Mouse (Mus musculus) frontal cortex, postnatal 25 days (tissue): ENCODE measurements around the gene Ccdc155.

Experiments
- DNase-seq, 2 experiments: peaks; one replicate each; pipeline ENCODE4 v3.0.0; 2022; ENCODE audit warnings: low spot score in 2 of 2

Ccdc155 gene

DNA sequence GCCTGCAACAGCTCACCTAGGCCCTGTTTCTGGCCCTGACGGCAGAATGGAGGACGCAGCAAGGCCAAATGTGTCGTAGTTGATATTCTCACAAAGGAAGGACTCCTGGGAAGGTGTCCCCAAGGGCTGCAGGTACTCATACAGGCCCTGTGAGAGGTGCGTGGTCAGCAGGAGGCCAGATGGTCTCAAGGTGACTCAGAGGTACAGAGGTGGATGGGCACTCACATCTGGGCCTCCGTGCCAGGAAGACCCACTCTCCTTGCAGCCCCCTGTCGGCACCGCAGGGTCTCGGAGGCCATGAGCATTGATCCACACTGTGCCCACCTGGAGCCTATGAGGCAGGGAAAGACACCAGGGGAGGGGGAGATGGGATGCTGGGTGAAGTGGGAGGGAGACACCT is 59.2 kb downstream of the Ccdc155 start:
- no peak for DNase-seq

DNA sequence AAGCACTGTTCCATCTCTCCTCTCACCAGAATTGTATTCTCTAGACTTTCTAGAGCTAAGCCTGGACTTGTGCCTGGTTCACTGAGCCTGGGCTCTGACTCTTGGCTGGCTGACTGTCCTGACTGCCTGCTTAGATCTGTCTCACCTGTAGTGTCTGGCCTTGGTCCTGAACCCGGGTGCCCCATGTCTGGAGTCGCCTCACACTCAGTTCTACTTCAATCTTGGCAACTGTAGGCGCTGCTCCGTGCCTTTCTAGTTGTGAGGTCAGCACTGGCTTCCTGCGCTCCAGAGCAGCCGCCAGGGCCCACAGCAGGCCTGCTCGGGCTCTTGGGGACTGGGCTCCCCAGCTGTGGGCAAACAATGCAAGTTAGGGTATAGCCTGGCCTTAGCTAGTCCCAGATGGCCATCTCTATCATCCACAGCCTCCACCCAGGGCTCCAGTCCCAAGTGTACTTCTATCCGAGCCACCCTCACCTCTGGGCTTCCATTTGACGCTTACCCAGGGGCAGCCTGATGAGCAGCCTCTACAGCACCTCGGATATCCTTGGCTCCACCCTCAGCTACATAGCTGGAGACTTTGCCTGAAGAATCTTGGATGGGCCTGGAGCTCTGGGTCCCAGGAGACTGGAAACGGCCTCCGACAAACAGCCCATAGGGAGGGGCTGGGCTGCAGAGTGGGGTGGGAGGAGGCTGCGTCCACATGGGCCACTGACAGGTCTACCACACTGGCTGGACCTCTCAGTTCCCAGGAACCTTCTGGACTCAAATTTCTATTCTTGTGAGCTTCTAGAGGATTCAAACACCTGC is 60.1 kb downstream of the Ccdc155 start:
- no peak for DNase-seq

DNA sequence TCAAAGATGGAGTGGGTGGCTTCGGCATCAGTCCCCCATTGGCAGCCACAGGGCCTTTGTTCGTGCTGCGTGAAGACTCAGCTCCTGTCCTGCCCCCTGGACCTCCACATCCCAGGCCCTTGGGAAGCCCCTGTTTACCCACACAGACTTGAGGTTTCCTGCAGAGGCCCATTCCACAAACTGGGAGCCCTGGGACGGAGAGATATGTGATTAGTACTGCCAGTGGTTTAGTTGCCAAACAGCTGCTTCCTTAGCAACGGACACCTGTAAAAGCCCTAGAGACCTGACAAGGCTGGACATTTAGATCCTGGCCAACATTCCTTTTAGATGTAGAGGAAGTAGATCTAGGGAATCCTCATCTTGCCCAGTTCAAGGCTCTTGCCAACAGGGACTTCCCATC is 62.8 kb downstream of the Ccdc155 start:
- no peak for DNase-seq

DNA sequence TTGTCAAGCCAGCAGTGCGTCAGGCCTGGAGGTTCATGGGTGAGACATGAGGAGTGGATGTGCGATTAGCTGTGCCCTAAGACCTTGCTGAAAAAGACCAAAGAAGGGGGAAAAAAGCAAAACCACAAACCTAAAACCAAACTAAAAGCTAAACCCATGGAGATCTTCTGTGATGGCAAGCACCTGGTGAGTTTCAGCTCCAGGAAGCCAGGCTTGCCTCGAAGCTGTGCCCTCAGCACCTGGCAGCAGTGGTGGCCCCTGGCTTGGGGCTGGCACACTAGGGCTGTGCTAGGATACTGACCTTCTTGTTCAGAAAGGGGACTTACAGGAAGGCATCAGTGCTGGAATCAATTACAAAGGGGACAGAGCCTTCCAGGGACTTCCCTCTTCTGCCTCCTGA is 63.4 kb downstream of the Ccdc155 start:
- no peak for DNase-seq

DNA sequence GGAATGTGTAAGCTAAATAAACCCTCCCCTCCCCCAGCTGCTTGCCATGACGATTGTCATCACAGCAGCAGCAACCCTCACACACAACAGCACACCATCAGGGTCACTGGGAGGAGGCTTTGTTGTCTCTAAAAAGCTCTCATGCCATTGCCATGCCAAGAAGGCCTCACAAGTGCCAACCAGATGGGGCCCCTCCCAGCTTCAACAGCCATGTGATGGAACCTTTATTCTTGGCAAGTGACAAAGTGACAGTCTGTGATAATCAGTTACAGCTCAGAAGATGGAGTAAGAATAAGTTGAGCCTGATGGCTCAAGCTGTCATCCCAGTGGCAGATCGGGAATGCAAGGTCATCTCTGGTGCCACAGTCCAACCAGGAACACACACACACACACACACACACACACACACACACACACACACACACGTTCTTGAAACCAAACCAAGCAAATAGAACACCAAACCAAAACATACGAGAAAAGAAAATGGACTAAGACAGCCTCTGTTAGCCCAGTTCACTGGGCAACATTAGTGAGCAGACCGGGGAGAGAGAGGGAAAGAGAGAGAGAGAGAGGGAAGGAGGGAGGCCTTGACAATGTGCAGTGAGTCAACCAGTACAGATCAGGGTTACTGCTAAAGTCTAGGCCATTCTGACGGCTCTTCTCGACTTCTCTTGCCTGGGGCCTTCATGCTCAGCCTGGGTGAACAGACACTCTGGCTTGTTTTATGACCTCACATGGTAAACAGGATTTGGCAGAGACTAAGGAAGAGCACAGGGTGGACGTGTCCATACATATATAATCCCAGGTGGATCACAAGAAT is 64.6 kb downstream of the Ccdc155 start:
- no peak for DNase-seq

DNA sequence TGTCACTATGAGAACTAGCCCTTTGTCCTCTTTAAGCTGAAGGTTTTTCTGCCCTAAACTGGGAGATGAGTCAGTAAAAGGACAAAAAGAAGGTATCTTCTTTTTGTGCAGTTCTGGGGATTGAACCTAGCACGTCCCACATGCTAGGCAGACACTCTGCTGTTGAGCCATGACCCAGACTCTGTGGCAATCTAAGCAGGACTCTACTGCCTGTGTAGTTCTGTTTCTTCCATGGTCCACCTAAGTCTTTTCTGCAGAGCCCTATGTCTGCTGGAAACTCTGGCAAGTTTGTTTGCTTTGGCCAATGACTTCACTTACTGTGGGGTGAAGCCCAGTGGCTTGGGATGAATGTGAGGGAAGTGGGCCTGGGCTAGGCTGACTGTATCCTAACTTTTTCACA is 66.3 kb downstream of the Ccdc155 start:
- no peak for DNase-seq

DNA sequence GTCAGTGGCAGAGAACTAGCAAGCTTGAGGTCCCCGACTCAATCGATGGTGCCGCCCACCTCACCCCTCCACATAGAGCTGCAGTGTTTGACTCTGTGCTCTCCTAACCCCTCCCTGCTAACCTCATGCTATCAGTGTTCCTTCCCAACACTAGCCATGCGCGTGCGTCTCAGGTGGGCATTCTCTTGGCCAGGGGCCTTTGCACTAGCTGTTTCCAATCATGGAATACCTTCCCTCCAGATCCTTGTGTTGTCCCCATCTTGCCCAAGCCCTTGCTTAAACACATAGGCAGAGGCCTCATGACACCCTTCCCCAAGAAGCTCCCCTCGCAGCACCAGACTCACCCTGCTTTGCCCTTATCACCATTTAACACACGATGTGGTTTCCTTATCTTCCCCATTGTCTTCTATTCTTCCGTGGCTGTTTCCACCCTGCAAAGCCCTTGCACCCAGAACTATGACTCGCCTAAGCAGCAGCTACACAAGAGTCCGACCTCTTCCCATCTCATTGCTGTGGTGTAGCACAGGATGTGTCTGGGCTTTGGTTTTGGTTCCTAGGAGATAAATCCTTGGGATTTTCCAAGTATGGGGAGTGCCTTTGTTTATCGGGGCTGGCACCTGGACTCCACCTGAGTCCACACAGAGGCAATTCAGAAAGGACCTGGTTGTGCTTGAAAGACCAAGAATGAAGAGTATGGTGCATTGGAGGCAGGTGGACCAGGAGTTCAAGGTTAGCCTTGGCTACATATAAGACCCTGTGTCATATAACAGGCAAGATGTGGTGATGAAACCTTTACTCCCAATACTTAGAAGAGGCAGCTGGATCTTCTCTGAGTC is 67.3 kb downstream of the Ccdc155 start:
- no peak for DNase-seq

DNA sequence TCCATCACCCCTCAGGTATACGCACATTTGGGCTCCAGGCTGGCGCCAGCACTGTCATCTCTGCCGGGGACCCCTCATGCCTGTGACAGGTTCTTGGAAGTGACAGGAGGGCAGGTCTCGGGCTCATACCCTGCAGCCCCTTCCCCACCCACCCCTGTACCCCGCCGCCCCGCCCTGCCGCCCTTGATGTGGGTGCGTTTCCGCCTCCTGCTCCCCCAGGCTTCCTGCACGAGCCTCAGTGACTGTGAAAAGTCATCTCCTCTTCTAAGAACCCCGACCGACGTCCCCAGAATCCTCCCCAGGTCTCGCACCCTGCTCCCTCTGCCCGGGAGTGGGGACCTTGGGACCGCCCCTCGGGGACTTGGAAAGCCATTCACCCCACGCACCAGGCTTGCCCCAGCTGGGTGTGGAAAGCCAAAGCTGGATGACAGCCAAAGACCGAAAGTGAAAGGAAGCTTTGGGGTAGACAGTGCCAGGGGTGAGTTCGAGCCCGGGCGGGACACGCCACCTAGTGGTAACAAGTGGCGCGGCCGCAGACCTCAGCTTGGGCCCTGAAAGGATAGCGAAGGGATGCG is 68.6 kb downstream of the Ccdc155 start, which contains the start of the genes Gm45713 and Flt3l:
Gm45713 (minus strand) TSS at position 239 of the 575 bp plus-strand sequence.
Flt3l (minus strand) TSS at position 440 of the 575 bp plus-strand sequence.
- DNase-seq = peak; percentile 86 to 89

DNA sequence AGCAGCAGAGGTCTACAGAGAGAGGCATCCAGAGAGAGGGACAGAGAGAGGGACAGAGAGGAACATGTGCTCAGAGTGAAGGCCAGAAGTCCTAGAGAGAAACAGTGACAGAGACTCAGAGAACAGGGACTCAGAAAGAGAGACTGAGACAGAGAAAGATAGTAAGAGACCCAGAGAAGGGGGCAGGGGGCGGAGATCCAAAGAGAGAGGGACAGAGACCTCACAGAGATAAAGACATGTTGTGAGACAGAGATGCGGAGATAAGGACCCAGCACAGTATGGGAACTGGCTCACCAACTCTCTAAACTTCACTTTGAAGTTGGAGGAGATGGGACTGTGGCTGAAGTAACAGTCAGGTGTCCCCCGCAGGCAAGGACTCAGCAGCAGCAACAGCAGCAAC is 69.3 kb downstream of the Ccdc155 start:
- DNase-seq = no peak

DNA sequence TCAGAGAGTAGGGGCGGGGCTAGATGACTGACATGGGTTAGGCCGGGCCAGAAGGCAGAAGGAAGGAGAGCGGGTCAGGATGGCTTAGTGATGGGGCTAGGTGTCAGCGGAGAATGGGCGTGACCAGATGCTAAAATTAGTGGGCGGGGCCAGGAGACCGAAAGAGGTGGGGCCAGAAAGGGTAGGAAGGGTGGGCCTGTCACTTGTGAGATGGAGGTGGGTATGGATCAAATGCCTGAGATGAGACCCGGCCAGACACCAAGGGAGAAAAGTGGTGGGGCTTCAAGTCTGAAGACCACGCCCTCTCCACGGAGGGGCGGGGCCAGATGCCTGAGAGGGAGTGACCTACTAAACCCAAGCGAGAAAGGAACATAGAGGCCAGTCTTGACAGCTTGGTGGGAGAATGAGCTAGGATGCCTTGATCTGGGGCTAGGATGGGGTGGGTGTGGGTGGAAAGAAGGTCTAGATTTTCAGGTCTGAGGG is 70.1 kb downstream of the Ccdc155 start:
- no peak for DNase-seq
